Mouse (Mus musculus) thymus, adult 2 months (tissue): Measurements from ENCODE around the gene Spty2d1.

ENCODE experiments used
- CTCF ChIP-seq: fragments of 200-500 bp; IDR thresholded peaks from 2 replicates; pipeline ENCODE4 v1.5.1; 2012; ENCODE audit warnings: mild to moderate bottlenecking, control low read depth, low read length, moderate library complexity, borderline replicate concordance; ENCODE audit not compliant: control insufficient read depth, poor library complexity, insufficient read depth; ENCODE audit errors: extremely low read depth
- POLR2A ChIP-seq: fragments of 200-500 bp; IDR thresholded peaks from 2 replicates; pipeline ENCODE4 v1.6.1; 2012; ENCODE audit warnings: mild to moderate bottlenecking, low read length, control low read depth, moderate library complexity; ENCODE audit not compliant: control insufficient read depth, poor library complexity, insufficient read depth; ENCODE audit errors: extremely low read depth

- no peak for TF ChIP-seq CTCF
- TF ChIP-seq POLR2A: no peak
These were observed 11.2 kb downstream of the Spty2d1 start for GRCm38 (mm10) chr7:46997008-46997407.
